Mouse (Mus musculus): ENCODE data around the gene Col5a1.

- TF ChIP-seq MYOD1 (IDR thresholded peaks at IDR 0.05; ENCODE audit: control insufficient read depth, insufficient read length, low read depth), result no peak
- no peak for TF ChIP-seq CTCF (IDR thresholded peaks at IDR 0.05; ENCODE audit: control insufficient read depth, insufficient read depth, insufficient read length)
- no peak for TF ChIP-seq MAX (IDR thresholded peaks at IDR 0.05)
- TF ChIP-seq MYOG (IDR thresholded peaks at IDR 0.05; ENCODE audit: control insufficient read depth, extremely low read depth, insufficient read length), result no peak
These were observed 119.0 kb downstream of the Col5a1 start for GRCm38 (mm10) chr2:28005187-28005586.

Measured in C2C12 (cell line).